Mouse (Mus musculus) G1E (cell line): ENCODE data around the gene Psors1c2.

Source experiments
- CTCF ChIP-seq: IDR thresholded peaks from 2 replicates; pipeline ENCODE4 v1.5.1; 2012; ENCODE audit warnings: low read depth, low read length, inconsistent platforms, mixed read lengths
- GATA1 ChIP-seq: IDR thresholded peaks from 2 replicates; pipeline ENCODE4 v1.6.1; 2012; ENCODE audit warnings: borderline replicate concordance, low read length, inconsistent platforms, mixed read lengths
- GATA2 ChIP-seq: IDR thresholded peaks from 2 replicates; pipeline ENCODE4 v1.6.1; 2012; ENCODE audit warnings: low read depth, low read length, inconsistent platforms, borderline replicate concordance
- POLR2AphosphoS5 ChIP-seq: IDR thresholded peaks from 2 replicates; pipeline ENCODE4 v1.6.1; 2012; ENCODE audit warnings: low read depth, low read length, inconsistent platforms; ENCODE audit not compliant: insufficient replicate concordance
- TAL1 ChIP-seq: conservative IDR thresholded peaks from 2 replicates; pipeline ENCODE4 v1.6.1; 2012; ENCODE audit warnings: low read depth, low read length, inconsistent platforms, mixed read lengths

DNA sequence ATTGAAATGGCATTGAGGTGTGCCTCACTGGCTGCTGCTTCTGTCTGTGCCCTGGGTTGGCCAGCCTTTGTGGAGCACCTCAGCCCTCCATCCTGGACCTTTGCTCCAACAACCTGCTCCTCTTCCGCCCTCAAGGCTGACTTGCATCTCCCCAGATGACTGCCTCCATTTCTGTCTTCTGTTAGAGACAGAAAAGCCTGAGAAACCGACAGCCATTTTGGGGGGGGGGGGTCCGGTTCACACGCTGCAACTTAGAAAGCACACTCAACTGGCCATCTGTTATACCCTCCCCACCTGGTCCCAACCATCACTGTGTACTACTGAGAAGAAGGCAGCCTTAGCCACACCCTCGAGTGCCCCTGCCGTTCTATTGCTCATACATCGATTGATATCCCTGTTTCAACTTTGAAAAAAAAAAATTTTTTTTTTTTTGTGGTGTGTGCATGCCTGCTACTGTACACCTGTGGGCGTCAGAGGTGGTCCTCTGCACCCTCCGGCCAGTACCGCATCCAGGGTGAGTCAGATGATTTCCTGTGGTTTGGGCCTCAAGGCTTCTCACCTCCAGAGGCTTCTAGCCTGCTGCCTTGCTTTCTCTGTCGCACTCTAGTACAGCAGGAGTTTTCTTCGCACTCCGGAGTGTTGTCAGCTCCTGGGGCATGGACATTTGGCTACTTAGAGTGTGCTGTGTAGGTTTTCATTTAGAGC lies 25.3 kb upstream of the Psors1c2 start:
- TF ChIP-seq TAL1 (no peak), CTCF (no peak), POLR2AphosphoS5 (no peak), GATA1 (no peak), GATA2 (no peak)
